Mouse (Mus musculus) layer of hippocampus, postnatal 25 days (tissue): ENCODE results near the gene Lrrc56. TPM values are rescaled to one million over a fixed set of nuclear protein-coding genes. Genes with fewer than 3 reads are reported as not detected.
A peak's percentile ranks its signal among the peaks of the same experiment; 100 is the strongest.

Experiments
- DNase-seq, 2 experiments: peaks; one replicate each; pipeline ENCODE4 v3.0.0; 2022; ENCODE audit warnings: mixed read lengths in 2 of 2, low spot score in 1 of 2; ENCODE audit errors: extremely low spot score in 1 of 2
- total RNA-seq, 2 experiments: library from RNA; stranded (reverse); gene quantifications; 2 replicates each; pipeline ENCODE4 v1.2.3; 2021

Lrrc56 gene
- total RNA-seq: 1 to 10 TPM; 4.5 to 6.1 TPM

DNA sequence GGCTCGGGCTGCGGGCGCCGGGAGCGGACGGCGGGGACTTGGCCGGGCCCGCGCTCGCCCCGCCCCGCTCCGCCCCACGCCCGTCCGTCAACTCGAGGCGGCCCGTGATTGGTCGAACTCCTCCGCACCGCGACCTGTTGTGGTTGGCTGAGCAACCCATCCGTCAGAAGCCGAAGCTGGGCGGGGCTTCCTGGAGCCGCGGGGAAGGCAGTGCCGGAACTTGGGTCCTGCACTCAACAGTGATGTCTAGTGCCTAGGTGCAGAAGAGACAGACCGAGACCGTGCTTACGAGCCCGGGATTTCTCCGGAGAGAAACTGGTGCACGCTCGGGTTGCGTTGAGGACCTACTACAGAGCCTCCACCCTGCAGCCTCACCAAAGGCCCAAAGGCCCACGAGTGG lies at the start of gene Lrrc56, which contains the start of gene Hras:
TSS of gene Lrrc56 (plus strand) at position 210 of the 400 bp plus-strand sequence.
TSS of gene Hras (minus strand) at position 58 of the 400 bp plus-strand sequence.
- peak; percentile 95 for DNase-seq

DNA sequence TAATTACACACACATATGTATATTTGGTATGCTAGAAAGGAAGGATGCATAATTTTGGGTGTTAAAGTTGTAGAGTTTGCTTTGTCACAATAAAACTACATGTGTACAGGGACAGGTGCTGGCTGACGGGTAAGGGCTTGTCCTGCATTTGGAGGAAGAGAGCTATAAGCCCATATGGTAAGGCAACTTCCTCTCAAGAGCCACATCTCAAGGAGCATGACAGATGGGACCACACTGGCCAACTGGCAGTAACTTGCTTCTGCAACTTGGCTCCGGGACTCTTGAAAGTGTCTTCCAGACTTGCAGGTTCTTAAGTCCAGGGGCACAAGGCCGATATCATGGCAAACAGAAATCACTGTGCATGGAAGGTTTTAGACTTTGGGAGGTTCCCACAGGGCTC lies 49.3 kb upstream of the Lrrc56 start:
- DNase-seq: no peak

DNA sequence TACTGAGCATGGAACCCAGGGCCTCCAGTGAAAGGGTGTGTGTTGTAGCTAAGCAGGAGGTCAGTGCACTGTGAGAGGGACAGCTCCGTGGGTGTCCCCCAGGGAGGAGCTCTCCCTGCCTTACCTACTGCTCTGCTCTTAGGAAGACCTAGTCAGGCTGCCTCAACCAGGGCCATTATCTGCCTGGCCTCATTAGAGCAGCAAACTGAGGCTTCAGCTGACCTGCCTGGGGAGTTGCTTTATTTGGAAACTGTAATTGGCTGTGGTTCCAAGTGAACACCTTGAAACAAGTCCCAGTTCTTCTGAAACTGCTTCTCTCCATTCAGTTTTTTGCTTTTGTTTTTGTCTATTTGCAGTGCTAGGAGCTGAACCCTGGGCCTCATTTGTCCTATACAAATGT lies 48.6 kb upstream of the Lrrc56 start:
- DNase-seq: no peak

DNA sequence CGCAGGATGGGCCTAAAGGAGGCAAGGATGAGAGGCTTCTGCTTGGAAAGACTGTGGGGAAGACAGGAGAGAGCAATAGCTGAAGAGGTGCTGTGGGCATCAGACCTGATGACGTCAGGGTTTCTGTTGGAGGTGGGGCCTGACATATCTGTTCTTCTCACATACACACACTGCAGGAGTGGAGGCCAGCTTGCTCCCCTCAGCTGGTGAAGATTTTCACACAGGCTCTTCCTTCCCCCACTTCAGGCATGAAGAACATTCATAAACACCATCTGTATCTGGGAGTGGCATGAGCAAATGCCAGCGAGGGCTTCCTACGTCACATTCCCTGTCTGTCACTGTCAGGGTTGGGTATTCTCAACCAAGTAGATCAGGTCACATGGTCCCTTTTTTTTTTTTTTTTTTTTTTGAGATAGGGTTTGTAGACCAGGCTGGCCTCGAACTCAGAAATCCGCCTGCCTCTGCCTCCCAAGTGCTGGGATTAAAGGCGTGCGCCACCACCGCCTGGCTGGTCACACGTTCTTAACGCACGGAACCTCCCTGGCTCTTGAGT lies 47.8 kb upstream of the Lrrc56 start:
- DNase-seq: no peak

DNA sequence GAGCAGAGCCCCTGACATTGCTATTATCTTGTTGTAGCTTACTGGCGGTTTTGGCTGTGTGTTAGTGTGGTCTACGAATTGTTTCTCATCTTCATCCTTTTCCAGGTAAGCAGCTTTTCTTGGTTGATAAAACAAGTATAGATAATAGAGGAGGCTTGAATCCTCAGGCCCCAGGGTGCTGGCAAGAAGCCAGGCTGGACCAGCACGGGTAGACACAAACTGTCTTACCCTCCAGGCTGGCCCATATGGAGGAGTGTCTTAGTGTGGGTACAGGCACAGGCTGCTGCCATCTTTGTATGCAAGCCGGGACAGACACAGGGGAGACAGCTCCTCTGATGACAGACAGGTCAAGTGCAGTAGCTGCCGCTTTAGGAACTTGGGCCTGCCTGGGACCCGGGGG lies 46.9 kb upstream of the Lrrc56 start:
- no peak for DNase-seq

DNA sequence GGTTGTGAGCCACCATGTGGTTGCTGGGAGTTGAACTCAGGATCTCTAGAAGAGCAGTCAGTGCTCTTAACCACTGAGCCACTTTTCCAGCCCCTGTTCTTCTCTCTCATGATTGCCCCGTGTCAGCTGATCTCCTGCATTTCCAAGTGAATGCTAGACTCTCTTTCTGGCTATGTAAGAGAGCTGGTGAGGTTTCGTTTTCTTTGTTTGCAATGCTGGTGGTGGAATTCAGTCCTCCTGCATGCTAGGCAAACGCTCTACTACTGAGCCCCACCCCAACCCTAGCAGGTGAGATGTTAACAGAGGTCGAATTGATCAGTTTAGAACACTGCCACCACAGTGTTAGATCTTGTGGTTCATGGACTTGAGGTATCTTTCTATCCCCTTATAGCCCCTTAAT lies 45.3 kb upstream of the Lrrc56 start:
- DNase-seq: no peak

DNA sequence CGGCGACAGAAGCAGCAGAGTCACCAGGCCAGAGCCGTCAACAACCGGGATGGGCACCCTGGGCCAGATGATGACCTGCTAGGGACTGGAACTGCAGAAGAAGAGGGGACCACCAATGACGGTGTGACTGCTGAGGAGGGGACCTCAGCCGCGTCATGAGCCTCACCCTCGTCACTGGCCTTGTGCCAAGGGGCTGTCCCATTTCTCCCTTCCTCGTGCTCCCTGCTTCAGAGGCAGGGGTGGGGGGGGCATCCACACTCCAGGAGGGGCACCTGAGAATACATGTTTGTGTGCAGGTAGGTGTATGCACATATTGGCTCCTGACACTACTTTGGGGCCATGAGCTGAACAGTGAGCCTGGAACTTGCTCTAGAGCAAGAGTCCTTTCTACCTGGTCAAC lies 38.6 kb upstream of the Lrrc56 start:
- DNase-seq: no peak

DNA sequence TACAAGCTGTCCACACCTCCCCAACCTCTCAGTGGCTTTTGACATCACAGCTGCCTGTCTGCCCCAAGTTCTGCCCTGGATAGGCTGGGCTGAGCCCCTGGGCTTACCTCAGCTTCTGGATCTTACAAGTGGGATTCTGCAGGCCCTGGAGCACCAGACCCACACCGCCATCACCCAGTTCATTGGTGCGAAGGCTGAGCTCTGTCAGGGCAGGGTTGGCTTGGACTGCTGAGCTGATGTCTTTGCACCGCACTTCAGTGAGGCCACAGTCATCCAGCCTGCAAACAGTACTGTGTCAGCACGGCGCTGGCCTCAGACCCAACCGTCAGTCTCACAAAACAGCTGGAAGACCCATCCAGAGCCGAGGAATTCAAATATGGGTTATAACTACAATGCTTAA lies 29.6 kb upstream of the Lrrc56 start:
- DNase-seq: no peak

DNA sequence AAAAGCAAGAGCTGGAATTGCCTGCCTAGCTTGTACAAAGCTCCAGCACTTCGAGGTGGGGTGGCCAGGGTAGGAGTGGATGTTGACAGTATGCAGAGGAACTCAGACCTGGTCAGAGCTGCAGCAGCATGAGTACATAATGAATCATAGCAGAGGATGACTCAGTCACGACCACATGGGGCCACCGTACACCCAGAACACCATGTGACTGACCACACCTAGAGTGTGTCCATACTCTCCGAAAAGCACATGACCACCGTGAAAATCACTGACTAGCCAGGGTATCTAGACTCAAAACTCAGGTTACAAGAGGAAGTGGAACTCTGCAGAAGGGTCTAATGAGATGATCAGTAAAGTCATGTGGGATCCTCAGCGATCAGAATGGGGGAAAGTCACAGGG lies 29.1 kb upstream of the Lrrc56 start:
- no peak for DNase-seq

DNA sequence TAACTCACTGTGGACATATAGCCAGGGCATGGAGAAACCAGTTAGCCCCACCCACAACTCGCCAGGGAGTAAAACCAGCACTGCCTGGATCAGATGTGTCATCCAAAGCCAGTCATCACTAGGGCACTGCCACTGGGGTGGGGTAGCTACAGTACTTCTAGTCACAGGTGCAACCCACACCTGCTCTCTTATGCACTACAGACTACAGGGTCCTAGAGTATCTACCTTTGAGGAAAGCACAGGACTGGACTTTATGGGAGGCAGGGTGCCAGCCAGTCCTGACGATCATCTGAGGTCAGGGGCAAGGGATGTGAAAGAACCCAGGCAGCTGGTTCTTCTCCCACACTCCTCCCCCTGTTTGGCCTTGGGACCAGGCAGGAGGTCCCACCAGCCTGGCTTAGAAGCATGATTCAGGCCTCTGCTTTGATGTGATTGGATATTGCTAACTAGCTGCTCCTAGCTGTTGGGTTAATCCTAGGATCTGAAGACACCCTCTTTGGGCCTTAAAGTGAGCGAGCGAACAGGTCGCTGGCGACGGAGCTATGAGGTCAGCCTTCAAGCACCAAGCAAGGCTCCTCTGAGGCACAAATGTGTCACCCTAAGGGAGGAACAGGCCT lies 25.9 kb upstream of the Lrrc56 start:
- no peak for DNase-seq

DNA sequence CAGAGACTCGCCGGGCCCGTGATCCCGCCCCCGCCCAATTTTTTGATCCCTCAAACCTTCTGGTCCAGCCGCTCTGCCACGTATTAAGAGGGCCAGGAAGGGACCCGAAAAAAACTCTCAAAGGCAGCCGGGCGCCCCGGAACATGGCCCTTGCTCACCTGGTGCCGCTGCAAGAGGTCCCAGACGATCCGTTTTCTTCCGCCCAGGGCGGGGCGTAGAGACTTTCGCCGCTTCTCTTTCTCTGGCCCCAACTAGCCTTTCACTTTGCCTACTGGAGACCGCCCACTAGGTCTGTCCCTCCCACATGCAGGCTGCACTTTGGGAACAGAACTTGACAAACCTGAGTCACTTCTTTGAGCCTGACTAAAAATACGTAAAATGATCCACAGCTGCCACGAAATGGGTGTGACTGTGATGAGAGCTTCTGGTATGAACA lies 25.4 kb upstream of the Lrrc56 start:
- DNase-seq: no peak

DNA sequence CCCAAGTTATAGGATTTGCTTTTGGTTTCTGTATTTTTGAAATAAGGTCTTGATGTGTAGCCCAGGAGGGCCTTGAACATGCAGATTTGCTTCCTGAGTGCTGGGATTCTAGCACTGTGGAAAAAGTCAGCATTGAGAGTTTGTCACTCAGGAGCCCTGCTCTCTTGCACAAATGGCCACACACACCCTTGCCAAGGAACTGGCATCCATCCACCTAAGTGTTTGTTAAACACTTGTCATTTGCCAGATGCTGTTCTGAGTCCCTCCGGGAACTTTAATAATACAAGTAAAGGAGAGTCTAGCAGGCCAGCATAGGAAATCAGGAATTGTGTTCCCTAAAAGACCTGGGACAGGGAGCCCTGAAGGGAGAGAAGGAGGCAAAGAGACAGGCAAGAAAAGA lies 24.7 kb upstream of the Lrrc56 start:
- no peak for DNase-seq

DNA sequence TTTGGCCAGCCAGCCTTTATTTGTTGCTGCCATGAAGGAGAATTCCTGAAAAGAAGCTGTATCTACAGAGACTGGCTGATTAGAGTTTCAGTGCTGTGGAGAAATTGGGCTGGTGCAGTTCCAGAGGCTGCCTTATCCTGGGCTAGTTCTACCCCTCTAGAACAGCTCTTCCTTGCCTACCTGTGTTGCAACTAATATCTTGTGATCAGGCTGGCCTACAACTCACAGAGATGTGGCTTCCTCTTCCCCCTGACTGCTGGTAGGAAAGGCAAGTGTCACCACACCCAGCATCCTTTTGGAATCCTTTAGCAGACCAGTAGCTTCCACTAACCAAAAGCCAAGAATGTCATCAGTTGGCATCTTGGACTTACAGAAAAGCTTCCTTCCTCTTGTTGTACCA lies 24.1 kb upstream of the Lrrc56 start:
- no peak for DNase-seq

DNA sequence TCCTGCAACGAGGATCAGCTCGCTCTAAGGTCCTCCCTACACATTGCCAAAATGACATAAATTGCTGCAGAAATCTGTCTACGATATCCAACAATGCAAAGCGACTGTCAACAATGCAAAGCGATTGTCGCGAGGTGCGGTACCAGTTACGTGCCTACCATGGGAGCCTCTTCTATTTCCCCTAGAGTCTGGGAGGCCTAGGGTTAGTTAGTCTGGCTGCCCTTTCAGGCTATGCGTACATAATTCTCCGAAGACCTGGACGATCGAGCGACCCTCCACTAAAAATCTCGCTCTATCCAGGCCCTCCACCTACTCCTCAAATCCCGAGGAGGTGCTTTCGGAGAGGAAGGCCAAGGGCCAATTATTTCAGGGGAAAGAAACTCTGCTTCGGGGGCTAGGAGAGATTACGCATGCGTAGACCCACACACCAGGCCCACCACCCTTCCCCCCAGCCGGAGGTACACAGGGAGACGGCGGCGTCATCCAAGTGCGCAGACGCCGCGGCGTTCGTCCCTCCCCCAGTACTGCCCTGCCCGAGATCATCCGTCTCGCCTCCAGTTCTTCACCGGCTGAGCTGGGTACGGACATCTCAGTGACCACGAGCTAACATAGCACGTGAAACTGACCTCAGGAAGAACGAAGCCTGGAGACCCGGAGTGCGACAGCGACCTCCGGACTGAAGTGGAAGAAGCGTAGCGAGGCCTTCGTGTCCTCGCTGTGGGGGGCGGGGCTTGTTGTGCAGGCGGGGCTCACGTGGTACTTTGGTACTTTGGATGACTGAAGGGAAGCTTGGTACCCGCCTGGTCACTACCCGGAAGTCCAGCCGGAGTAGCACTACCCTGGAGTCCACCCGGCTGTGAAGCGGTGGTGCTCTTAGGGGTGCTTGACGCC lies 21.6 kb upstream of the Lrrc56 start, which contains the start of gene Rnh1:
TSS of gene Rnh1 (minus strand) at position 742 of the 891 bp plus-strand sequence.
- DNase-seq: peak; percentile 83 to 85

DNA sequence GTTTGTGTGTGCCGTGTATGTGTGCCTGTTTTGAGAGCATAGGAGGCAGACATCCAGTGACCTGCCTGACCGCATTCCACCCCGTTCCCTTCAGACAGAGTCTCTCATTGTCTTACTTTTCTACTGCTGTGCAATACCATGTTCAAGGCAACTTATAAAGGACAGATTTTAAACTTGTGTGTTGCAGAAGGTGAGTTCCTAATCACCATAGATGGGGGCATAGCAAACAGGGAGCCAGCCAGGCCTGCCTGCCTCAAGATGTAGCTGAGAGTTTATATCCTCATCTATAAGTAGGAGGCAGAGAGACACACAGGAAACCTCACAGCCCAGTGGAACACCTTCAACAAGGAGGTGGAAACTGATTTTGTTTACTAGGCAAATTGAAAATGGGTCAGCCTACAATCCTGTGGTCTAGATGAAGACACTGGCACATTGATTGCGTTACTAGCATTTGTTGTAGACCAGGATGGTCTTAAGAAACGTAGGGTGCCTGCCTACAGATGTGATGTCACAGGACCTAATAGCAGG lies 20.6 kb upstream of the Lrrc56 start:
- DNase-seq: no peak

DNA sequence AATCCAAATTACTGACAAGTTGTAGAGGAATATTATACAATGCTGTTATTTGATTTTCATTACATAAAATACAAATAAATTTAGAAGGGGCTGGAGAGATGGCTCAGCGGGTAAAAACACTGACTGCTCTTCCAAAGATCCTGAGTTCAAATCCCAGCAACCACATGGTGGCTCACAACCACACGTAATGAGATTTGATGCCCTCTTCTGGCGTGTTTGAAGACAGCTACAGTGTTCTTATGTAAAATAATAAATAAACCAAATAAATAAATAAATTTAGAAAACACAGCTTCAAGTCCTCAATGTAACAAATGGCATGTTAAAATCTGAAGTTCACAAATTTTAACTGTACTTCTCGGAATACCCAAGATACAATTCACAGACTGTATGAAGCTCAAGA lies 18.9 kb upstream of the Lrrc56 start:
- no peak for DNase-seq

DNA sequence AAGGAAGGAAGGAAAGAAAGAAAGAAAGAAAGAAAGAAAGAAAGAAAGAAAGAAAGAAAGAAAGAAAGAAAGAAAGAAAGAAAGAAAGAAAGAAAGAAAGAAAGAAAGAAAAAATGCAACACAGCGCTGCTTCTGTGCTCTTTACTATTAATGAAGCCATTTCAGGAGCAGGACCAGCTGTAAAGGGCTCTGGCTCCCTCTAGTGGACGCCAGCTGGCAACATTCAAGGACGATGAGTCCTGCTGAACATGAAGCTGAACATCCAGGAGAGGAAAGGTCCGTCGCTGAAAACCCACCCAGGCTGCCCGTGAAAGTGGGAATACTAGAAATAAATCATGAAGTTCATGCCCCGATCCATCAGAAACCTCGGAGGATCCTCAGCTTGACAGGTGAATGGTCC lies 17.8 kb upstream of the Lrrc56 start:
- peak; percentile 63 to 90 for DNase-seq

DNA sequence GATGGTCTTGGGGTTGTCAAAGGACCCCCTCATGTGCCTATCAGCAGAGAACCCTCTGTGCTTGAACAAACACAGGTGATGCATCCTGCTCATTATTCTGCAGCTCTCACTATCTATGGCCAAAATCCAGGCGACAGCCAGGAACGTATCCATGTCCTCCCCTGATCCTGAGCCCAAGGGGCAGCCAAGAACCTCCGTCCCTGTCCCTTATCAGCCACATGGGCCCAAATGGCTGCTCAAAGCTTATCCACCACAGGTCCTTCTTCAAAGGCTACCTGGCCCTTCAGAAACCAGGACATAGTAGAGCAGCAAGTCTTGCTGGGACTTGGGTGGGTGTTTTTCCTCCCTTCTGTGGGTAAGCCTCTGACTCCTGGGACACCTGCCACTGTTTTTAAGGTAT lies 5.8 kb upstream of the Lrrc56 start:
- no peak for DNase-seq

DNA sequence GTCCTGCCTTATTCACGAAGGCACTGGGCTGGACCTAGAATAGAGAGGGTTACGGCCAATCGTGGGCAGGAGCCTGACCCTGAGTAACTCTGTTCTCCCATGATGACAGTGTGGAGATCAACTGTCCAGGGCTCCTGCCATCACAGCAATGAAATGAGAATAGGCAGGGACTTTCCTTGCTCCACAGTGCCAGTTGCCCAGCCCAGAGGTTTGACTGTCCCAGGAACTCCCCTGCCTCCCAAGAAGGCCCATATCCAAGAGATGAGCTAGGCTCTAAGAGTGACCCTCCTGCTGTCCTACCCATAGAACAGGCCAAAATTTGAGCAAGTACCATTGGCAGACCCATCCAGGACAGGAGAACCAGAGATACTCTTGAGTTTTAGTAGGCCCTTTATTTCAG lies 5.2 kb upstream of the Lrrc56 start:
- no peak for DNase-seq

DNA sequence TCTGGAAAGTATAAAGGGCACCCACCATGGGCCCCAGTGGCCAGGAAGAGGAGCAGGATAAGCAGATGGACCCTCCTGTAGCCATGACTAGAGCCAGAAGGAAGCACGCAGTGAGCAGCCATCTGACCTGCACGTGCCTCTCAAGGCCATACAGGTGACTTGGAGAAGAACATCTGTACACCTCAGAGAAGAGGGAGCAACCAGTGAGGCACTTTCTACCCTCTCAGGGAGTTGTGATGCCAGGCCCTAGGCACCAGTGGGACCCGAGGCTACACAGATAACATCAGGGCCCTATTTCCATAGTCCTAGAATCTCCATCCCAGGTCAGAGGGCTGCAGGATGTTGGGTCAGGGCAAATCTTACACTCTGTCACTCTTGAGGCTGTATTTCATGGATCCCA lies 3.7 kb upstream of the Lrrc56 start:
- no peak for DNase-seq

DNA sequence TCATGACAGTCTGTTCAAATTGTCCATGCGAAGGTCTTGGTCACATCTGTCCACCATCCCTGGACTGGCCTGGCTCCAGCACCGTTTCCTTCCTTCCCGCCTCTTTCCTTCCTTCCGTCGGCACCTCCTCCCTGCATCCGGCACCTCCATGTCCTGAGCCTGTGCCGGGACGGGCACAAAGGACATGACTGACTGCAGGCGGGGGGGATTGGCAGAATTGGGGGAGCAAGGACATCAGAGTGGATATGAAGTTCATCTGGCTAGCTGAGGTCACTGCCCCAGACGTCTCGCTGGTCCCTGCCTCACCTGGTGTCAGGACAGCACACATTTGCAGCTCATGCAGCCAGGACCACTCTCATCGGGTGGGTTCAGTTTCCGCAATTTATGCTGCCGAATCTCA lies 2.9 kb upstream of the Lrrc56 start:
- no peak for DNase-seq
